Mouse (Mus musculus) megakaryocyte, adult 5-6 weeks (primary cell): ENCODE measurements around the gene Slc4a8. TPM values are rescaled to one million over a fixed set of nuclear protein-coding genes. Genes with fewer than 3 reads are reported as not detected.
A peak's percentile ranks its signal among the peaks of the same experiment; 100 is the strongest.

ENCODE experiments used
- ATAC-seq: 2 replicates; pipeline ENCODE4 v1.8.0; 2016; ENCODE audit warnings: mild to moderate bottlenecking, inconsistent platforms; ENCODE audit not compliant: poor library complexity, severe bottlenecking
- total RNA-seq, 2 experiments: library from RNA; stranded (forward) in 1 of 2; stranded (reverse) in 1 of 2; fragments of 153-499, 151-499 nt in 1 of 2; fragments of 221-1000, 200-1000 nt in 1 of 2; gene quantifications; 2 replicates each; pipeline versions ENCODE4 v1.2.3 to v1.2.4; 2015 to 2017

The Slc4a8 gene
- total RNA-seq, 2 experiments from 2014 or later = 0.16 to 2.3 TPM

DNA sequence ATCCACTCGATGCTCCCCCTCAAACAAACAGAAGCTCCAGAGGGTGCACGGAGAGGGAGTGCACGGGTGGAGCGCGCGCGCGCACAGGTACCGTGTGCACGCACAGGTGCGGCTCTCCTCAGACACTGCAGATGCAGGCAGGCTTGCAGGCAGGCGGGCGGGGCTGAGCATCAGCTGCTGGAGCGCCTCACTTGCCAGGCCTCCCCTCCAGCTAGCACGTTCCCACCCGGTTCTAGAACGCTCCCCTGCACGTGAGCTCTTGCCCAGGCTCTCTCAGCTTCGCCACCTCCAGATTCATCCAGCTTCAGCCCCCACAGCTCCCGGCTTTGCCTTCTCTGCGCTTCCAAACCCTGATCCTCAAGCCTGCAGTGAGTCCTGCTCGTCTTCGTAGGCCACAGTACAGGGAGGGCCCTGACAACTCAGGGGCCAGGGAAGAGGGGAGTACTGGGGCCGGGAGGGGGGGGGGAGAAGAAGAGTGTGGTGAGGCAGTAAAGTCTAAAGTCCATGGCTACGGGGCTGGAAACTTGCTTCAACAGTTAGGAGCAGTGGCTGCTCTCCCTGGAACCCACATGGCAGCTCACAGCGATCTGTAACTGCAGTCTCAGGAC, 63.8 kb downstream of the Slc4a8 start:
- ATAC-seq = no peak

DNA sequence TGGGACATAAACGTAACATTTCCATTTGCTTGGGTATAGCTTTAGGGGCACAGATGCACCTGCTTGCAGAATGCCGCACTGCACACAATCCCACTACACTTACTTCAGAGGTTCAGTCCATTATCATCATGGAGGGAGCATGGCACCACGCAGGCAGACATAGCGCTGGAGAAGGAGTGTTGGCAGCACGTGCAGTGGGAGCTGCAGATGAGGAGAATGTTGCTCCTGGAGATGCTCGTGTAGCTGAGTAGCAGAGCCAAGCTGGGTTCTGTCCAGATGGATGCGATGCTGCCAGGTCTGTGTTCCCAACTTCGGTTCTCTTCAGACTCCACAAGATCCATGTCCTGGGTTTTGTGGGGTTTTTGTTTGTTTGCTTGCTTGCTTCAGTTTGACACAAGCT, 64.5 kb downstream of the Slc4a8 start:
- no peak for ATAC-seq

DNA sequence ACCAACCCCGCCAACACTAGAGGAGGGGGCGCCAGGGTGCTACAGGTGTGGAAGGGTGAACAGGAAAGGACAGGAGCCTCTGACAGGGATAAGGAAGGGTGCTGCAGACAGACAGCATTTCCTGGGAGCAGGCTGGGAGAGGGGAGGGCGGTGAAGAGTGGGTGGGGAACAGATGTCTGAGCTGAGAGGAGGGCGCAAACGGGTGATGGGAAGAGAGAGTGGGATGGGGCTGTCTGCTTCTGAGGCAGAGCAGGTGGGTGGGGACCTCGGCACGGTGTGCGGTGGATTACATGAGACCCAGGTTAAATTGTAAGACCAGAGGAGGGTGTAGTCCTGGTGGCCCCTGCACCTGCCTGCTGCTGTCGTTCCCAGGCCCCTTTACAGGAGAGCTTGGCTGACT, 68.2 kb downstream of the Slc4a8 start:
- no peak for ATAC-seq

DNA sequence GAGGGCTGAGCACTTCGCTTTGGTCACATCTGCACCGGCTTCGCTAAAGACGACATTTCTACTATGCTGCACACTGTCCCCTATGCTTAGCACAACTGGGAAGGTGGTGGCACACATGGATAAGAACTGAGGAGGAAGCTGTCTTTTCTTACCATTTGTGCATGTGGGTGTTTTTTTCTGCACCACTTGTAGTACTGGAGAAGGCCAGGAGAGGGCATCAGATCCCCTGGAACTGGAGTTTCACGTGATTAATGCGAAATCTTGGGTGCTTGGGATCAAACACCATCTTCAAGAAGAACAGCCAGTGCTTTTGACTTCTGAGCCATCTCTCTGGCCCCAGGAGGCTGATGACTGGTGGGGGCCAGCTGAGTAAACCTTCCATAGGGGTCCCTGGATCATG, 69.1 kb downstream of the Slc4a8 start:
- ATAC-seq = no peak

DNA sequence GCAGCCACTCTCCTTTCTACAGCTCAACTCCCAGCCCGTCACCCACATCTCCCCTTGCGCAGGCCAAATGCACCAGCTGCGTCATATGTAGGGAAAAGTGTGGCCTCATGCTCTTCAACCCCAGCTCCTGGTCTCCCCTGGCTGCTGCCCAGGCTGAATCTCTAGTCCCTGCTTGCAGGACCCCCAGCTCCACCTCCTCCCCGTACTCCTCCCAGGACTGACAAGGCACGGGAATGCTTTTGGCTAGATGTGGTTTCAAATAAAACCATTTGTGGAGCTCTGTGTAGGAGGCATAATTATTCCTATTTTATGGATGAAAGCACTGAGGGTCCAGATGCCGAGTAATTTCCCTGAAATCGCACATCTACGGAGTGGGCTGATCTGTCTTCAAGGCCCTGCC, 70.6 kb downstream of the Slc4a8 start:
- ATAC-seq = no peak

DNA sequence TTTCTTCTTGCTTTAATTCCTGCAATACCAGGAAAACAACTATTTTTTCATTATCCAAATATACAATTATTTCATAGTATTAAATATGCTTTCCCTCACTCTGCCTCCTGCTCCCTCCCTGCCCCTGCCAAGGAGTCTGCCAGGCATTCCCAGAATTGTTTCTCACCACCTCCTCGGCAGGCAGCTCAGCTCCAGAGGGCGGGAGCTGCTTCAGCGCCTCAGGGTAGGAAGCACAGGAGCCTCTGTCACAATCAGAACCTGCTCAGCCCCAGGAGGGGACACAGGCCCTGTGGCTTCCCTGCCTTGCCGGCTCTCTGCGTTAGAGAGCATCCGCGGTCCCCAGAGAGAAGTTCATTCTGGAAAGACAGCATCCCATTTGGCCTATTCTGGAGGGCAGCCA, 71.2 kb downstream of the Slc4a8 start:
- ATAC-seq = no peak

DNA sequence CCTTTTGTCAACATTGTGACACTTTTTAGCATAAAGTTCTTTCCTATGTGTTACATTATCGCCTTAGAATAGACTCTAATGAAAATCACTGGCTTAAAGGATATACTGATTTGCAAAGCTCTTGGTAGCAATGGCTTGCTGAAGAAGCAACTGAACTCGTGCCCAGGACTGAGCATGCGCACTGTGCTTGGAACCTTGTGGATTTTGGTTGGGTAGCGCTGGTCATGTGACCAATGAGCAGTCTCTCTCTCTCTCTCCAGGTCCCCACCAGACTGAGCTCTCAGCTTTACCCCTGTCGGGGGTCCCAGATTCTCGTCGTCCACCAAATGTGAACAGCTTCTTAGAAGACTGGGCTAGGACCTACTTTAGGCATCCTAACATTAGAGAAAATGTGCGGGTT, 75.2 kb downstream of the Slc4a8 start:
- ATAC-seq = no peak

DNA sequence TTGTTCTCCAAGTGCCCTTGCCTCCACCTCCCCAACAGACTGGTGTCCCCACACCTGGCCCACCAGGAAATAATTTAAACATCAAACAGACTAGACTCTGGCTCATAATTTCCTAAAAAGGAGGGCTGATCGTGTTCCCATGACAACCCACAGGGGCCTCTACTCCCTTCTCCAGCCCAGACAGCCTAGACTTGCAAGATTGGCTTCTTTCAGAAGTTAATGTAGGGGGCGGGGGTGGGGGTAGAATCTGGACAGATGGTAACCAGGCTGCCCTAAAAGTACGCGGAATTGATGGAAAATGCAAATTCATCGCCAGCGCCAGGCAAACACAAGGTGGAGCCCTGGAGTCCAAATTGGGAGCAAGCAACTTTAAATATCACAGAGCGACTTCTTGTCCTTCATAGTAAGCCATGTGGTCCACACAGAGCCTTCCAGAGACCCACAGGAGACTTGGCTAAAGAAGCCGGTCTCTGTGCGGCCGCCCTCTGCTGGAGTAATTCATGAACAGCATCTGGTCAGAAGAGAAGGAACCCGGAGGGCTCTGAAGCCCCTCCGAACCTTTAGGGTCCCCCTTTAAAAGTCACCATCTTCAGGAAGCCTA, 77.2 kb downstream of the Slc4a8 start:
- no peak for ATAC-seq

DNA sequence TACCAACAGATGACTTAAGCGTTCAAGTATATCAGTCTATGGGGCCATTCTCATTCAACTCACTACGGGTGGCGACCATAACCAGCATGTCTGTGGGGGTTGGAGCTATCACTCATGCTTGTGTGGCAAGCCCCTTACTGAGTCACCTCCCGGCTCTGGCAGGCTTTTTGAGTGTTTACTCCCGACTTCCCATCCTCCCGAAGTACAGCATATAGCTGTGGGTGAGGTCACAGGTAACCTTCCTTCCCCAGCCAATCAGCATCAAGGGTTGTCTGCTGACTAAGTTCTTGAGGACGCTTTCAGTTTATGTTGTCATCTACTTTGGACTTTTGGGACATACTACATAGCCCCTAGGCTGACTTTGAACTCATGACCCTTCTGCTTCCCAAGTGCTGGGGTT, 82.8 kb downstream of the Slc4a8 start:
- ATAC-seq = no peak

DNA sequence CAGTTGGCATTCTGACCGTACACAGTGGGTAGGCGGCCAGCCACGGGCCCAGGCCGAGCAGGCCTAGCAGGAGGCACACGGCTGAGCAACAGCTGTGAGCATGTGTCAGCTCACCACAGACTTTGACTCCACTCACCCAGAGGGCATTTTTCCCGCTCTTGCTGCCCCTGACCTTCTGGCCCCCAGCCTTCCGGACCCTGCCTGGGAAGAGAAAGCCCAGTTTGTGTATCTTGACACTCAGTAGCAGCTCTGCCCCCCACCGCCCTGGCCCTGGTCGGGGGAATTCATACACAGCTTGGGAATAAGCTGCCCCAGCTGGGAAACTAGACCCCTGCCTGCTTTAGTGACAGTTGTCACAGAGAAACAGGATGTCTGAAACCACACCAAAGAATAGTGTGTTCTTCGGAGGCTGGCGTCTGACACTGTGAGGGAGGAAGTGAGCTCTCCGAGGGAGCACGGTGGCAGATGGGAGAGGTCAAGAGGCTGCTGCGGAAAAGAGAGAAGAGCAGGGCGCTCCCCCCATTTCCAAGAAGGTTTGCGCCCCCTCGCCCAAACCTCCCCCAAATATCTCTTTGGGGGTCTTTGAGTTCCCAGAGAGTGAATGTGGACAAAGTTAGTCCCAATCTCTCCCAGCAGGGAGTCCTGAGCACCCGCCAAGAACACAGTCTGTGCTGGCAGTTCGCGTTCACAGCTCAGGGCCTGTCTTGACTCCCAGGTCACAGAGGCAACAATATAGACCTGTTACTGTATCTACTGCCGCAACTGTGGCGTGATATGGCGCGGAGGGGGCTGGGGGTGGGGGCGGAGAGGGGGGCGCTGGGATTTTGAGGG, 83.7 kb downstream of the Slc4a8 start:
- ATAC-seq = peak; percentile 52; the same call in 1 of the 2 replicates

DNA sequence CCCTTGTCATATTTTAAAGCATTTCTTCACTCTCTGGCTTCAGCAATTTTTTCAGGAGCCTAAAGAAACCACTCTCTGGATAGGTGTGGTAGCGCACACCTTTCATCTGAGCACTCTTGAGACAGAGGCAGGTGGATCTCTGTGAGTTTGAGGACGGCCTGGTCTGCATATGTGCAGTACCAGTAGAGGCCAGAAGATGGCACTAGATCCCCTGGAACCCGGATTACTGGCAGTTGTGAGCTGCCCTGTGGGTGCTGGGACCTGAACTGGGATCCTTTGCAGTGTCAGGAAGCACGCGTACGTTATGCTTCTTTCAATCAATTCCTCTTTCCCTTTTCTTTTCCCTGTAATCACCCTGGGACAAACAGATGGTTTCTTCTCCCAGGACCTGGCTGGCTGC, 85.6 kb downstream of the Slc4a8 start:
- no peak for ATAC-seq

DNA sequence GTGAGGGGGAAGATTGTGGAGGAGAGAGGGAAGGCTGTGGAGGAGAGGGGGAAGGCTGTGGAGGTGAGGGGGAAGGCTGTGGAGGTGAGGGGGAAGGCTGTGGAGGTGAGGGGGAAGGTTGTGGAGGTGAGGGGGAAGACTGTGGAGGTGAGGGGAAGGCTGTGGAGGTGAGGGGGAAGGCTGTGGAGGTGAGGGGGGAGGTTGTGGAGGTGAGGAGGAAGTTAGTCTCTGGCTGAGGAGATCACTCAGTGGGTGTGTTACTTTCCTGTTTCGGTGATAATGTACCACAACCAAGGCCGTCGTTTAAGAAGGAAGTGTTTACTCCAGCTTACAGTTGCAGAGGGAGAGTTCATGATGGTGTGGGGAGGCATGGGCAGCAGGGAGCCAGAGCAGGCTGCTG, 96.0 kb downstream of the Slc4a8 start:
- ATAC-seq = no peak

DNA sequence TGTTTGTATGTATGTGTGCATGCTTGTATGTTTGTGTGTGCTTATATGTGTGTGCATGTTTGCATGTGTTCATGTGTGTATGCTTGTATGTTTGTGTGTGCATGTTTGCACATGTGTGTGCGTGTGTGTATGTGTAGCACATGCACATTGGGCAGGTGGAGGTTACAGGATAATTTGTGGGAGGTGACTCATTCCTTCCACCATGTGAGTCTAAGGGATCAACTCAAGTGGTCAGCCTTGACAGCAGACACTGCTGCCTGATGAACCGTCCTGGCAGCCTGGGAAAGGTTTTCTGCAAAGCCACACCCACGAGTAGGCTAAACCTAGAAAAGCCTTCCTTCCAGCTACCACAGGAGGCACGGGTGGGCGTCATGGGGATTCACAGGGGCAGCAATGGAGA, 99.3 kb downstream of the Slc4a8 start:
- no peak for ATAC-seq

DNA sequence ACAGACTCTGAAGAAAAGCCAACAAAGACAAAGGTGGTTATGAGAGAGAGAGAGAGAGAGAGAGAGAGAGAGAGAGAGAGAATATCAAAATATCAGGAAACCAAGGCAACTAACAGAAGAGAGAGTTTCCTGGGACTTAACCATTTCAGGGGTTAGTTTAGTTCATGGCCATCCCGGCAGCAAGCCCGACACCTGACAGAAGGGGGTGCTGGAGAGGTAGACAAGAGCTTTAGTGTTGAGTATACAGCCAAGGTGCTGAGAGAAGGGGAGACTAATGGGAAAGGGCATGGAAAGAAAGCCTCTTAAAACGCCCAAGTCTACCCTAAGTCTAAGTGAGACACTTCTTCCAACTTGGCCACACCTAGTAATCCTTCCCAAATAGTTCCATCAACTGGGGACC, 104.0 kb downstream of the Slc4a8 start:
- no peak for ATAC-seq

DNA sequence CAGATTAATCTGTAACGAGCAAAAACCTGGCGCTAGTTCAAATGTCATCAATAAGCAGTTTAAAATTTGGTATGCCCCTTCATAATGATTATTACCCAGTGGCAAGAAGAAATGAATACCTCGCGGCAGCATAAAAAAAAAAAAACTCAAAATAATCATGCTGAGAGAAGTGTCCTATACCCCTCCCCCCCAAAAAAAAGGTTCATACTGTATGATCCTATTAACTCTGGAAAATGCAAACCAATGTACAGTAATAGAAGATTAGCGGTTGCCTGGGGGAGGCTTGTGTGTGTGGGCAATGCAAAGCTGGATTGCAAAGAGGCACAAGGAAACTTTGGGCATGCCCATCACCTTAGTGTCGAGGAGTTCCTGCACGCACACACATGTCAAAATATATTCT, 108.0 kb downstream of the Slc4a8 start, which contains the start of gene Scn8a:
Gene Scn8a, plus strand, starts transcription at position 301 of the 400 bp plus-strand sequence.
- ATAC-seq = no peak

DNA sequence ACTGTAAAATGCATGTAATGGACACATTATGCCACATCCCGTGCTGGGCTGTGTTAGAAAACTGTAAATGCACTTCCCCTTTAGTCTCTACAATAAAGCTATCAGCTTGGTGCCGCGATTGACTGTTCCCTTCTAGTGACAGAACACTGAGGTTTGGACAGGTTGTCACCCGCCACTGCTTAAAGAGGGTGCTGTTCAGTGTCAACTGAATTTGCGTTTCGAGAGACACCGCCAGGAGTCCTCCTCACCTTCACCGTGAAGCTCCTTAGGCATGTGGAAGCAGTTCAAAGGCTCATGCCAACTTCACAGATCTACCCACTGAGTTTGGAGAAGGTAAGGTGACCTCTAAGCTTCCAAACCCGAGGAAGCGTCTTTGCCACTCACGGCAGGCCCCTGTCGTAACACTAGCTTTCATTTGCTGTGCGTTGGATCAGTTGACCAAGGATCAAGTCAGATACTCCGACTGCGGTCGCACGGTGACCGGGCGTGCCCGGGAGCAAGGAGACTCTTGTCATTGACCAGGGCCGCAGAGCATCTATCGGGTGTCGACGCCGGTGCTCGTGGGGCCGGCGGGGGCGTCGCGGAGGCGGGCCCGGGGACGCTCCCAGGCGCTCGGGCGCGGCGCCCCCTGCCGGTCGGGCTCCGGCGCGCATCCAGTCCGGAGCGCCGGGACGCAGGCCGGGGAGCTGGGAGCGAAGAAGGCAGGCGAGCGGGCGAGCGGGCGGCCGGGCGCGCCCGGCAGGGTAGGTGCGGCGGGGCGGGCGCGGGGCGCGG, 108.6 kb downstream of the Slc4a8 start:
- ATAC-seq = no peak; the same call in 1 of the 2 replicates

DNA sequence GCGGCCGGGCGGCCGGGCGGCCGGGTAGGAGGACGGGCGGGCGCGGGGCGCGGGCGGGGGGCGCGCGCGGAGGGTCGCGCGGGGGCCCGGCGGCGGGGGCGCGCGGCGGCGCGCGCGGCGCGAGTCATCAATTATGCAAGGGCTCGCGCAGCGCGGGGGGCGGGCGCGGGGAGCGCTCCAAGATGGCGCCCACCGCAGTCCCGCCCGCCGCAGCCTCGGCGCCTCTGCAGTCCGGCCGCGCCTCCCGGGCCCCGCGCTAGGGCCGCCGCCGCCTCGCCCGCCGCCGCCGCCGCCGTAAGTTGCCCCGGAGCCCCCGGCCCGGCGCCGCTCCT, 109.2 kb downstream of the Slc4a8 start:
- ATAC-seq = no peak

DNA sequence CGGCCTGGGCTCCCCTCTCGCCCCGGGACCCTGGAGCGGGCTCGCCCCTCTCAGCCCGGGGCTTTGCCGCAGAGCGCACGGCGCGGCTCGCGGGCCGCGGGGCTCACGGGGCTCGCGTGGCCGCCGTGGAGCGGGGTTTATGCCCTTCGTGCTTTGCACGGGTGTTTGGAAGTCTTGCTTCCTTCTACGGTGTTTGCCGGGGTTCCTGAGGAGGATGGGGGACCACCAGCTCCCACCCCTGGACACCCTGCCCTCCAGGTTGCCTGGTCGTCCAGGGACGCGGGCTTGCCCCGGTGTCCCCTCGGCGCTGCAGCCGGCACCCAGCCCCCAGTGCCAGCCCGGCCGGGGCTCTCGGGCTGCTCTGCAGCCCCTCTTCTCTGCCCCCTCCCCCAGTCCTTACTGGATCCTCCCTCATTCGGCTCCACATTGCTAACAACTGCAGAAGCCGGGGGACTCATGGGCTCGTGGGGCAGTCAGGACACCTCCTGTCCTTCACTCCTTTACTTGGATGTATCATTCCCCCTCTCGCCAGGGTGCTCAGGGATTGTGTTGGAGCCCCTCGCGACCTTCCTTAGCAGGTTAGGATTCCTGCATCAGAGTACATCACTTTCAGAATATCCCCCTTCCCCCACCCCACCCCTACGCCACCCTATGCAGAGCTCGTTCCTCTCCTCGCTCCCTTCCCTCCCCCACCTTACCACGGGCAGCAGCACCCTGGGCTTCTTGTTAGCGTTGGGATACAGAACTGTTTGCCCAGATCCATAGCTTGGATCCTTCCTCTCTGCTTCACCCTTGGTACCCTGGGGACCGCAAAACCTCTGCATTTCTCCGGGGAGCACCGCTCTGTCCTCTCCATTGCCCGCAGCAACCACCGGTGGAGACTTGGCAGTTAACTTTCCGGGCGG, 109.8 kb downstream of the Slc4a8 start:
- ATAC-seq = no peak

DNA sequence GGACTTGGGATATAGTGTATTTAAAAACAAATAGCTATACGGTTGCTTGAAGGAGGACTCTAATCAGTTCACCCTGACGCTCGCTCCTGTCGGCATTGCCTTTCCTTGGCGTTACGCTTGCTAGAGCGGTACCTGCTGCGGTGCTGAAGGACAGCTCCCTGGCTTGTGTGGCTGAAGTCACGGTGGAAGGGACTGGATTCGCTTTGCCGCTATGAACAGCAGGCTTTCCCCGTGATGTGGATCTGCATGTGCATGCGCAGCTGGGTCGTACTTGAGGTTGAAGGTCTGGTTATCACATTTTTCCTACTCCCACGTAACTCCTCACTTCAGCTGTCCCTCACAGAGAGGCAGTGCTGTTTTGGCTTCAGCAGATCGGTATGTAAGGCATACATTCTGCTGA, 111.6 kb downstream of the Slc4a8 start:
- ATAC-seq = no peak
